Mouse (Mus musculus) cerebellum, adult 2 months (tissue): ENCODE data around the gene Bsg. TPM values are rescaled to one million over a fixed set of nuclear protein-coding genes. Genes with fewer than 3 reads are reported as not detected.
A peak's percentile ranks its signal among the peaks of the same experiment; 100 is the strongest.

Experiments
- DNase-seq, 2 experiments: peaks; one replicate each; pipeline ENCODE4 v3.0.0; 2021
- H3K27ac ChIP-seq: fragments of 200-500 bp; 2 replicates; pipeline ENCODE4 v1.5.1; 2012; ENCODE audit warnings: low read length, control low read depth, inconsistent platforms; ENCODE audit not compliant: insufficient read depth
- H3K27me3 ChIP-seq: fragments of 200-500 bp; 2 replicates; pipeline ENCODE4 v1.6.1; 2012; ENCODE audit warnings: inconsistent platforms, mild to moderate bottlenecking, low read length, moderate library complexity; ENCODE audit not compliant: control insufficient read depth, insufficient read depth
- H3K4me1 ChIP-seq: fragments of 200-500 bp; 2 replicates; pipeline ENCODE4 v1.6.1; 2011; ENCODE audit warnings: low read length; ENCODE audit not compliant: control insufficient read depth, insufficient read depth
- H3K4me3 ChIP-seq: fragments of 200-500 bp; replicated peaks from 2 replicates; pipeline ENCODE3; 2011; ENCODE audit warnings: mild to moderate bottlenecking, low read depth, low read length, control low read depth; ENCODE audit not compliant: insufficient read depth
- CTCF ChIP-seq: fragments of 200-500 bp; IDR thresholded peaks from 2 replicates; pipeline ENCODE4 v1.5.1; 2011; ENCODE audit warnings: low read depth, mild to moderate bottlenecking, control low read depth, low read length, moderate library complexity, borderline replicate concordance; ENCODE audit not compliant: insufficient read depth
- POLR2A ChIP-seq: fragments of 200-500 bp; IDR thresholded peaks from 2 replicates; pipeline ENCODE4 v1.6.1; 2011; ENCODE audit warnings: low read length, control low read depth, borderline replicate concordance; ENCODE audit not compliant: insufficient read depth
- WGBS: fragments of 180-500 bp; shearing (Covaris S2); methylation state at CpG from one replicate; pipeline ENCODE4 v1.1.7; 2018; 5-methylcytosine and 5-hydroxymethylcytosine counted together
- polyA plus RNA-seq: library from polyadenylated mRNA; depleted of rRNA; stranded (reverse); fragments of >200 nt; gene quantifications from 2 replicates; pipeline ENCODE4 v1.2.3, GENCODE M21; 2012; rRNA removed

The Bsg gene
- polyA plus RNA-seq = 1,261 and 1,264 TPM in 2 replicates

DNA sequence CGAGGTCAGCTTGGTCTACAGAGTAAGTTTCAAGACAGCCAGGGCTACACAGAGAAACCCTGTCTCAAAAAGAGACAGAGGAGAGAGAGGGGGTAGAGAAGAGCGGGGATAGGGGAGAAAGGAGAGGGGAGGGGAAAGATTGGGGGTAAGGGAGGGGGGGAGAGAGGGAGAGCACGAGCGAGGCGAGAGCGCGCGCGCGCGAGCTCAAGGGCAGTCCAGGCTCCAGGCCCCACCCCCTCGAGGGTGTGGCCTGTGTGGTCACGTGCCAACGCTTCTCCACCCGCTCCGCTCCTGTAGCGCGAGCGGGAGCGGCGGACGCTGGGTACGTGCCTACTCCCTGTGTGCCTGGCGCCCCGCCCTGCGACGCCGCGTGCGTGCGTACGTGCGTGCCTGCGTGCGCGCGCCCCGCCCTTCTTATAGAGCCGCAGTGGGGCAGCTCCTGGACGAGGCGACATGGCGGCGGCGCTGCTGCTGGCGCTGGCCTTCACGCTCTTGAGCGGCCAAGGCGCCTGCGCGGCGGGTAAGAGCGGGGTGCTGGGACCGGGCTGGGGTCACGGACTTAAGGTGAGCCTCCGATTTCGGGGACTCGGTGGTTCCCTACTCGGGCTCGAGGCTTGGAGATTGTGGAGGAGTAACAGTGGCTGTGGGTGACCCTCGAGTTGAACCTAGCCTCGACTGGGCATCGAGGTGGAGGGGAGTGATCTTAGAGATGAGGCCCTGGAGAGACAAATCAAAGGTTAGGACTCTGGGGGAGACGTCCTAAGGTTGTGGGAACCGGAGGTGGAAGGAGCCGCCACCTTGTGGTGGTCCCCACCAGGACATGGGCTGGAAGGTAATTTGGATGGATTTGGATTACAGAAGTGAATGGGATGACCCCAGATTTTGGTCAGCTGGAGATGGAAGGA lies at the start of gene Bsg:
TSS of gene Bsg (plus strand) at position 427 of the 905 bp plus-strand sequence.
- Histone ChIP-seq H3K27me3 (no peaks in the 10 kb centered on the region), H3K4me1 (peaks cover 28% of the 10 kb centered on the region), H3K4me3 (peak within 1 kb of the TSS; percentile 90), H3K27ac (peak within 1 kb of the TSS; percentile 96)
- TF ChIP-seq CTCF (peak; percentile 57), POLR2A (peak; percentile 96)
- under 1% methylated on average over 63 of the region's 65 CpGs for WGBS
- peak; percentile 99 for DNase-seq

DNA sequence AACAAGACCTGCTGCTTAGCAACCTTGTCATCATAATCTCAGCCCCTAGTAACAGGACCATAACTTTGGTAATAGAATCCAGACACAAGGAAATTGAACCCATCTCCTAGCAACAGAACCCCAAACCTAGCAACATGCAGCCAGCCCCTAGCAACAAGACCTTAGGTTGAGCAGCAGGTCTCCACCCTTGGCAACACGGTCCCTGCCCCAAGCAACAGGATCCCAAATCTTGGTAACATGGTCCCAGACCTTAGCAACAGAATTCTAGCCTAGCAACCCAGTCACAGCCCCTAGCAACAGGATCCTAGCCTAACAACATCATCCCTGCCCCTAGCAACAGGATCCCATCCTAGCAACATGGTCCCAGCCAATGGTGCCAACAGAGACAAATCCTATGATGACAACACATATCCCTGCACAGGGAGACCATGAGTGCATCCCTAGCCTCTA lies 49.3 kb upstream of the Bsg start:
- DNase-seq = no peak
- 16% methylated on average over 1 of the region's 1 CpGs for WGBS
- H3K27me3 ChIP-seq = no peaks in the 10 kb centered on the region
- no peak overlapping the region for H3K4me3 ChIP-seq
- no peaks in the 10 kb centered on the region for H3K4me1 ChIP-seq
- TF ChIP-seq POLR2A (no peak), CTCF (no peak)
- H3K27ac ChIP-seq = no peak overlapping the region

DNA sequence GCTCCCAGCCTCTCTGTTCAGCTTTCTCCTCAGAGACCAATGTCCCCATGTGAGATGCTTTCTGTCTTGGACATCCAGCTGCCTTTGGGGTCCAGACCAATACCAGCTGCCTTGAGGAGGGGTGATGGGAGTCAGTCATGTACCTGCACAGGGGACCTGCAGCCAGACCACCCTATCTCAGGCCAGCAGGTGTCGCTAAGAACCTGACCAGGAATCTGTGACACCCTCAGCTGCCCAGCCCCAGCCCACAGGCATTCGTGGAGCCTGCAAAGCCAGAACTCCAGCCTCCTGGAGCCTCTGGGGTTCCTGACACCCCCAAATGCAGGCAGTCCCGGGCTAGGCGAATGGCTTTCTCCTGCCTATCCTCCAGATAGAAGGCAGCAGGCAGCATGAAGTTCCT lies 45.5 kb upstream of the Bsg start:
- WGBS = 37% methylated on average over 4 of the region's 4 CpGs
- Histone ChIP-seq H3K27me3 (no peaks in the 10 kb centered on the region), H3K4me1 (no peaks in the 10 kb centered on the region), H3K27ac (no peak overlapping the region), H3K4me3 (no peak overlapping the region)
- no peak for DNase-seq
- no peak for TF ChIP-seq POLR2A
- no peak for TF ChIP-seq CTCF

DNA sequence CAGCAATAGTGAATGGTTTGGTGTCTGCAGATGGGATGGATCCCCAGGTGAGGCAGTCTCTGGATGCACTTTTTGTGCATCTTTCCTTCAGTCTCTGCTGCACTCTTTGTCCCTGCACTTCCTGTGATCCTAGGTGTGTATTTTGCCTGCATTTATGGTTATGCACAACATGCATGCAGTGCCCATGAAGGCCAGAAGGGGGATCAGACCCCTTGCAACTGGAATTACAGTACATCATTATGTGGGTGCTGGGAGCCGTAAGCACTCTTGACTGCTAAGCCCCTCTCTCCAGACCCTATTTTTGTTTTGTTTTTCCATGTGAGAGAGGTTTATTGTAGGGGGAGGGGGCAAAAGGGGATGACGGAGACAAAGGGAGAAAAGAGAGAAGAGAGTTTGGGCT lies 44.0 kb upstream of the Bsg start:
- Histone ChIP-seq H3K4me3 (no peak overlapping the region), H3K27ac (no peak overlapping the region), H3K27me3 (no peaks in the 10 kb centered on the region), H3K4me1 (no peaks in the 10 kb centered on the region)
- 78% methylated on average over 2 of the region's 2 CpGs for WGBS
- no peak for DNase-seq
- TF ChIP-seq POLR2A (no peak), CTCF (0 out of 2 replicates have a peak, but pooled peaks have one; percentile 9)

DNA sequence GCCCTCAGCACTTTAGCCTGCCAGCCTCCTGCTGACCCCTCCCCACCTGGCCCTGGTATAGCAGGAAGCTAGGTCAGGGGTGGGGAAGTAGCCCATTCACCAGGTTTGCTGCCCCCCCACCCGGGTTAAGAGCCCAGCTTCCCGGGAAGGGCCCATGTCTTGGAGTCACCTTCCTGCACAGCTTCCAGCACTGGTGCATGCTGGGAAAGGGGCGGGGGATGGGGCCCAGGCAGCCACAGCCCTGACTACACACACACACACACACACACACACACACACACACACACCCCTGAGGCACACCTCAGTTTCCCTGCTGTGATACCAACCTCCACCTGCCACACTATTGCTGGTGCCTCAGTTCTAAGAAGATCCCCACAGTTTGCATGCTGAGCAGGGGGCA lies 42.4 kb upstream of the Bsg start:
- no peak overlapping the region for H3K4me3 ChIP-seq

DNA sequence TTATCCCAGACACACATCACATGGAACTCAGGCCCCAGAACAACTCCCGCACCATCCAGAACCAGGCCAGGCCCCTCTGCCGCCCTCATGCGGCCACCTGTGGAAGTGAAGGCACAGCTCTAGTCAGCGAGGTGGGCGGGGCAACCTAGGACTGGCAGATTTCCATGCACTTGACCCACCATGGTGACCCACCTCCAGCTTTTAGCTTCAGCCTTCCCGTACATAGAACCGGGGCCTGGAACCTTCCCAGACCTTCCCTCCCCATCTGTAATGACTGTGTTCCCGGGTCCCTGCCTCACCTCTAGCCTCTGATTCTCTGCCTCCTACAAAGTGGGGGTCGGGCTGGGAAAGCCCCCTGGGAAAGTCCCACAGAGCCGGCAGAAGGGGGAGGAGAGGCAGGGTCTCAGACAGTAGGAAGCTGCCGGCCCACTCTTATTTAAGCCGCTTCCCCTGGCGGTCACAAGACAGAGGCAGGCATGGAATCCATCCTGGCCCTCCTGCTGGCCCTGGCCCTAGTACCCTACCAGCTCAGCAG lies 40.1 kb upstream of the Bsg start, which contains the start of gene Madcam1:
TSS of gene Madcam1 (plus strand) at position 429 of the 535 bp plus-strand sequence.
- Histone ChIP-seq H3K27ac (no peak within 1 kb of the TSS), H3K4me1 (peaks cover 4% of the 10 kb centered on the region; the same call in 1 of the 2 replicates), H3K27me3 (no peaks in the 10 kb centered on the region), H3K4me3 (no peak within 1 kb of the TSS)
- peak; percentile 58 to 74 for DNase-seq
- WGBS = 9% methylated on average over 13 of the region's 13 CpGs
- peak; percentile 88 for TF ChIP-seq CTCF
- TF ChIP-seq POLR2A = no peak

More for the DNA sequence above, 42.4 kb upstream of the Bsg start:
- no peak for DNase-seq
- 38% methylated on average over 3 of the region's 3 CpGs for WGBS
- TF ChIP-seq POLR2A (no peak), CTCF (no peak)
- no peaks in the 10 kb centered on the region for H3K4me1 ChIP-seq
- H3K27ac ChIP-seq = no peak overlapping the region
- no peaks in the 10 kb centered on the region for H3K27me3 ChIP-seq

DNA sequence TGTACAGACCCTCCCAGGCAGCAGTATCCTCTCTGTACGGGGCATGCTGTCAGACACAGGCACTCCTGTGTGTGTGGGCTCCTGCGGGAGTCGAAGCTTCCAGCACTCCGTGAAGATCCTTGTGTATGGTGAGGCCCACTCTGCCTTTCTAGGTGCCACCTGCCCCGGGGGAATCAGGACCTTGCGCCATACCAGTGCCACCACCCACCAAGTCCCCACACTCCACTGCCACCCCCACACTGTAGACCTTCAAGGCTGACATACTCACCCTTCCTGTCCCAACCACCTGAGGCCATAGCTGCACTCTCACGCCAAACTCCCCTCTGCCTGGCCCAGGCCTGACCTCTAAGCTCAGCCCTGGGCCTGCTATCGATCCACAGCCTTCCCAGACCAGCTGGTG lies 39.2 kb upstream of the Bsg start:
- no peak overlapping the region for H3K27ac ChIP-seq
- 83% methylated on average over 8 of the region's 8 CpGs for WGBS
- no peaks in the 10 kb centered on the region for H3K27me3 ChIP-seq
- TF ChIP-seq CTCF (no peak), POLR2A (no peak)
- no peak overlapping the region for H3K4me3 ChIP-seq
- peaks cover 4% of the 10 kb centered on the region; the same call in 1 of the 2 replicates for H3K4me1 ChIP-seq
- no peak for DNase-seq

DNA sequence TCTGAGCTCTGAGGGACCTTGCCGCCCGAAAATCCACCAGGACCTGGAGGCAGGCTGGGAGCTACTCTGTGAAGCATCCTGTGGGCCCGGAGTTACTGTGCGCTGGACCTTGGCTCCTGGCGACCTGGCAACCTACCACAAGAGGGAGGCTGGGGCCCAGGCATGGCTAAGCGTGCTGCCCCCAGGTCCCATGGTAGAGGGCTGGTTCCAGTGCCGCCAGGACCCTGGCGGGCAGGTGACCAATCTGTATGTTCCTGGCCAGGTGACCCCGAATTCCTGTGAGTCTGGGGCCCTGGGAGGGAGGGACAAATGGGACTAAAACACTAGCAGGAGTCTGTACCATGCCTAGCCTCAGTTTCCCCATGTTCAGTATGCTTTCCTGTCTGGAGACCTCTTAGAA lies 37.8 kb upstream of the Bsg start:
- TF ChIP-seq POLR2A (no peak), CTCF (no peak)
- H3K4me1 ChIP-seq = peaks cover 11% of the 10 kb centered on the region
- 68% methylated on average over 9 of the region's 9 CpGs for WGBS
- H3K4me3 ChIP-seq = no peak overlapping the region
- no peak for DNase-seq
- no peaks in the 10 kb centered on the region for H3K27me3 ChIP-seq
- no peak overlapping the region for H3K27ac ChIP-seq

DNA sequence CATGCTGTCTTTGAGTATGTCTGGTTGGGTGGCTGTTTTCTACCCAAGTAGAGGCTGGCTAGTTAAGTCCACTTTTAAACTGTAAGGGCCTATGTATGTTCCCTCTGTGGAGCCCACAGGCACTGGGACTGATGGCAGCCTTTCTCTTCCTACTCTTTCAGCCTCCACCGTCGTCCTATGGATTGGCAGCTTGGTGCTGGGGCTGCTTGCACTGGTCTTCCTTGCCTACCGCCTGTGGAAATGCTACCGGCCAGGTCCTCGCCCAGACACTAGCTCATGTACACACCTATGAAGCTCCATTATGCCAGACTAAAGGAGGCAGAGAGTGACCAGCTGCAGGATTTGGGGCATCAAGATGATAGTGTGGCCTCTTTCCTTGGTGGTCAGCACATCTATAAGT lies 36.2 kb upstream of the Bsg start:
- 82% methylated on average over 5 of the region's 5 CpGs for WGBS
- no peak overlapping the region for H3K27ac ChIP-seq
- TF ChIP-seq CTCF = no peak
- TF ChIP-seq POLR2A = no peak
- H3K4me3 ChIP-seq = no peak overlapping the region
- no peaks in the 10 kb centered on the region for H3K27me3 ChIP-seq
- peaks cover 11% of the 10 kb centered on the region for H3K4me1 ChIP-seq
- DNase-seq = no peak
